Mouse (Mus musculus): ENCODE results near the gene Lypd5.
"Not testable (repeated sequence)": the region's sequence is repeated elsewhere in the genome, so short reads cannot be mapped to it uniquely, and the experiment has no call there.

Gene Lypd5

GRCm38 (mm10) chr7:24380370-24380769 is 31.4 kb downstream of the Lypd5 start:
- intact Hi-C loops (cut with DNase I), result no loop called here

GRCm38 (mm10) chr7:24382730-24383372 is 33.9 kb downstream of the Lypd5 start:
- intact Hi-C loops (cut with DNase I), result no loop called here

- intact Hi-C loops (cut with DNase I), result loop anchor here (2.0 kb wide), 2 partner anchors 19 to 47 kb away; no protein-coding TSS in a partner anchor
Observed at GRCm38 (mm10) chr7:24384070-24384469, 35.1 kb downstream of the Lypd5 start.

GRCm38 (mm10) chr7:24384827-24385226 is 35.8 kb downstream of the Lypd5 start:
- intact Hi-C loops (cut with DNase I), result loop anchor here (2.0 kb wide), 2 partner anchors 20 to 48 kb away; no protein-coding TSS in a partner anchor

GRCm38 (mm10) chr7:24387059-24387556 is 38.1 kb downstream of the Lypd5 start:
- intact Hi-C loops (cut with DNase I), result no loop called here

GRCm38 (mm10) chr7:24389516-24390187 is 40.7 kb downstream of the Lypd5 start:
- intact Hi-C loops (cut with DNase I), result no loop called here

- intact Hi-C loops (cut with DNase I), result no loop called here
Observed at GRCm38 (mm10) chr7:24390512-24390911, 41.5 kb downstream of the Lypd5 start.

GRCm38 (mm10) chr7:24391077-24391476 is 42.1 kb downstream of the Lypd5 start:
- intact Hi-C loops (cut with DNase I), result no loop called here

- intact Hi-C loops (cut with DNase I), result no loop called here
Observed at GRCm38 (mm10) chr7:24391687-24392086, 42.7 kb downstream of the Lypd5 start.

- intact Hi-C loops (cut with DNase I), result no loop called here
Observed at GRCm38 (mm10) chr7:24394054-24394453, 45.1 kb downstream of the Lypd5 start.

GRCm38 (mm10) chr7:24394475-24395161 is 45.6 kb downstream of the Lypd5 start:
- intact Hi-C loops (cut with DNase I), result no loop called here

- intact Hi-C loops (cut with DNase I), result no loop called here
Observed at GRCm38 (mm10) chr7:24396832-24397231, 47.8 kb downstream of the Lypd5 start.

GRCm38 (mm10) chr7:24398364-24398913 is 49.4 kb downstream of the Lypd5 start:
- intact Hi-C loops (cut with DNase I), result no loop called here

- intact Hi-C loops (cut with DNase I), result no loop called here
Observed at GRCm38 (mm10) chr7:24399256-24400081, 50.5 kb downstream of the Lypd5 start, which contains the start of gene Smg9. Gene Smg9, plus strand, starts transcription at chr7:24399619.

- intact Hi-C loops (cut with DNase I), result no loop called here
Observed at GRCm38 (mm10) chr7:24400082-24400452, 51.1 kb downstream of the Lypd5 start.

- intact Hi-C loops (cut with DNase I), result not testable (repeated sequence)
Observed at GRCm38 (mm10) chr7:24400489-24400888, 51.5 kb downstream of the Lypd5 start.

GRCm38 (mm10) chr7:24402851-24403250 is 53.9 kb downstream of the Lypd5 start:
- intact Hi-C loops (cut with DNase I), result no loop called here
